Mouse (Mus musculus) G1E (cell line): ENCODE measurements around the gene Nsl1. TPM values are rescaled to one million over a fixed set of nuclear protein-coding genes. Genes with fewer than 3 reads are reported as not detected.

Experiments
- ATAC-seq: 2 replicates; pipeline ENCODE4 v1.8.0; 2016; ENCODE audit warnings: mild to moderate bottlenecking; ENCODE audit not compliant: insufficient number of reproducible peaks, poor library complexity, low FRiP score, severe bottlenecking; ENCODE audit errors: extremely low read depth
- DNase-seq: peaks from one replicate; pipeline ENCODE4 v3.0.0; 2012; ENCODE audit warnings: low spot score
- H3K27me3 ChIP-seq: 2 replicates; pipeline ENCODE4 v1.6.1; 2012; ENCODE audit warnings: mild to moderate bottlenecking, low read length, inconsistent platforms; ENCODE audit not compliant: insufficient read depth
- H3K36me3 ChIP-seq: replicated peaks from 2 replicates; pipeline ENCODE3; 2012; ENCODE audit warnings: mild to moderate bottlenecking, inconsistent platforms
- H3K4me1 ChIP-seq: 2 replicates; pipeline ENCODE4 v1.6.1; 2012; ENCODE audit warnings: low read depth, low read length, inconsistent platforms, mixed read lengths; ENCODE audit not compliant: insufficient read depth
- H3K4me3 ChIP-seq: 2 replicates; pipeline ENCODE4 v1.5.1; 2012; ENCODE audit warnings: low read depth, mild to moderate bottlenecking, inconsistent platforms, low read length, moderate library complexity, mixed read lengths
- H3K9me3 ChIP-seq: replicated peaks from 2 replicates; pipeline ENCODE4 v1.6.1; 2012; ENCODE audit warnings: inconsistent platforms
- CTCF ChIP-seq: IDR thresholded peaks from 2 replicates; pipeline ENCODE4 v1.5.1; 2012; ENCODE audit warnings: low read depth, low read length, inconsistent platforms, mixed read lengths
- GATA1 ChIP-seq: IDR thresholded peaks from 2 replicates; pipeline ENCODE4 v1.6.1; 2012; ENCODE audit warnings: borderline replicate concordance, low read length, inconsistent platforms, mixed read lengths
- GATA2 ChIP-seq: IDR thresholded peaks from 2 replicates; pipeline ENCODE4 v1.6.1; 2012; ENCODE audit warnings: low read depth, low read length, inconsistent platforms, borderline replicate concordance
- POLR2AphosphoS5 ChIP-seq: IDR thresholded peaks from 2 replicates; pipeline ENCODE4 v1.6.1; 2012; ENCODE audit warnings: low read depth, low read length, inconsistent platforms; ENCODE audit not compliant: insufficient replicate concordance
- TAL1 ChIP-seq: conservative IDR thresholded peaks from 2 replicates; pipeline ENCODE4 v1.6.1; 2012; ENCODE audit warnings: low read depth, low read length, inconsistent platforms, mixed read lengths
- polyA plus RNA-seq: library from polyadenylated mRNA; stranded (reverse); fragments of >175 nt; gene quantifications from 2 replicates; pipeline ENCODE4 v1.2.3, GENCODE M21; 2012
- total RNA-seq, 2 experiments: library from RNA; stranded (forward) in 1 of 2; stranded (reverse) in 1 of 2; fragments of 200-1000 nt in 1 of 2; fragments of >200 nt in 1 of 2; fragmentation: Nextera tagmentation in 1 of 2; gene quantifications; 2 replicates each; pipeline ENCODE4 v1.2.3; 2014 to 2017

Nsl1 gene
- total and polyA plus RNA-seq, 3 experiments: 13.4 to 22.1 (median 19.4) TPM

GRCm38 (mm10) chr1:191054870-191055532 is 7.8 kb upstream of the Nsl1 start:
- Histone ChIP-seq H3K9me3 (no peaks in the 10 kb centered on the region), H3K36me3 (peaks cover 60% of the 10 kb centered on the region), H3K4me3 (peak overlapping the region; percentile 30; the same call in 1 of the 2 replicates), H3K4me1 (peaks cover 32% of the 10 kb centered on the region), H3K27me3 (no peaks in the 10 kb centered on the region)
- TF ChIP-seq TAL1: peak; percentile 73
- TF ChIP-seq GATA2: no peak
- DNase-seq (peak; percentile 58), ATAC-seq (peak; percentile 92)

- no peak for TF ChIP-seq GATA2
- TF ChIP-seq CTCF: 0 out of 2 replicates have a peak, but pooled peaks have one; percentile 8
- TF ChIP-seq TAL1: no peak
- TF ChIP-seq POLR2AphosphoS5: no peak
- Histone ChIP-seq H3K27me3 (no peaks in the 10 kb centered on the region), H3K9me3 (no peaks in the 10 kb centered on the region), H3K4me3 (no peak overlapping the region; the same call in 1 of the 2 replicates), H3K4me1 (peaks cover 32% of the 10 kb centered on the region), H3K36me3 (peaks cover 57% of the 10 kb centered on the region)
- ATAC-seq: peak; percentile 59
- DNase-seq: peak; percentile 28
These were observed 7.3 kb upstream of the Nsl1 start for GRCm38 (mm10) chr1:191055533-191055873.

- no peaks in the 10 kb centered on the region for H3K27me3 ChIP-seq
- ATAC-seq (no peak), DNase-seq (no peak)
- TF ChIP-seq TAL1: no peak
- peaks cover 55% of the 10 kb centered on the region for H3K36me3 ChIP-seq
- peaks cover 45% of the 10 kb centered on the region for H3K4me1 ChIP-seq
- no peak overlapping the region for H3K4me3 ChIP-seq
- H3K9me3 ChIP-seq: no peaks in the 10 kb centered on the region
These were observed 5.4 kb upstream of the Nsl1 start for GRCm38 (mm10) chr1:191057461-191057860.

GRCm38 (mm10) chr1:191062241-191062780 is 501 bp upstream of the Nsl1 start:
- TF ChIP-seq CTCF (no peak), GATA2 (no peak), POLR2AphosphoS5 (no peak), GATA1 (no peak), TAL1 (no peak)
- DNase-seq (no peak), ATAC-seq (no peak)
- no peaks in the 10 kb centered on the region for H3K27me3 ChIP-seq
- H3K4me3 ChIP-seq: peak overlapping the region; percentile 96
- no peaks in the 10 kb centered on the region for H3K9me3 ChIP-seq
- H3K4me1 ChIP-seq: peaks cover 32% of the 10 kb centered on the region
- peaks cover 52% of the 10 kb centered on the region for H3K36me3 ChIP-seq

GRCm38 (mm10) chr1:191063700-191064099 is 888 bp downstream of the Nsl1 start:
- no peaks in the 10 kb centered on the region for H3K9me3 ChIP-seq
- H3K4me3 ChIP-seq: peak overlapping the region; percentile 96
- DNase-seq (no peak), ATAC-seq (no peak)
- H3K27me3 ChIP-seq: no peaks in the 10 kb centered on the region
- H3K36me3 ChIP-seq: peaks cover 51% of the 10 kb centered on the region
- no peak for TF ChIP-seq TAL1
- TF ChIP-seq GATA1: no peak
- TF ChIP-seq POLR2AphosphoS5: no peak
- H3K4me1 ChIP-seq: peaks cover 30% of the 10 kb centered on the region

GRCm38 (mm10) chr1:191064535-191064934 is 1.7 kb downstream of the Nsl1 start:
- TF ChIP-seq GATA1 (no peak), TAL1 (no peak)
- H3K9me3 ChIP-seq: no peaks in the 10 kb centered on the region
- DNase-seq (no peak), ATAC-seq (no peak)
- peaks cover 51% of the 10 kb centered on the region for H3K36me3 ChIP-seq
- H3K27me3 ChIP-seq: no peaks in the 10 kb centered on the region
- peak overlapping the region; percentile 13; the same call in 1 of the 2 replicates for H3K4me3 ChIP-seq
- peaks cover 34% of the 10 kb centered on the region for H3K4me1 ChIP-seq

GRCm38 (mm10) chr1:191065188-191065587 is 2.4 kb downstream of the Nsl1 start:
- ATAC-seq (peak; percentile 46), DNase-seq (no peak)
- peaks cover 56% of the 10 kb centered on the region for H3K36me3 ChIP-seq
- H3K9me3 ChIP-seq: no peaks in the 10 kb centered on the region
- H3K4me1 ChIP-seq: peaks cover 34% of the 10 kb centered on the region
- H3K4me3 ChIP-seq: no peak overlapping the region; the same call in 1 of the 2 replicates
- no peaks in the 10 kb centered on the region for H3K27me3 ChIP-seq
- TF ChIP-seq GATA1: no peak
- no peak for TF ChIP-seq POLR2AphosphoS5
- TF ChIP-seq TAL1: no peak
- TF ChIP-seq CTCF: no peak
- TF ChIP-seq GATA2: no peak
